Mouse (Mus musculus): ENCODE measurements around the gene Scamp2. TPM values are rescaled to one million over a fixed set of nuclear protein-coding genes. Genes with fewer than 3 reads are reported as not detected.
A peak's percentile ranks its signal among the peaks of the same experiment; 100 is the strongest.

Gene Scamp2
- polyA plus RNA-seq, 1 experiment from 2014 or later, result 86.4 TPM

DNA sequence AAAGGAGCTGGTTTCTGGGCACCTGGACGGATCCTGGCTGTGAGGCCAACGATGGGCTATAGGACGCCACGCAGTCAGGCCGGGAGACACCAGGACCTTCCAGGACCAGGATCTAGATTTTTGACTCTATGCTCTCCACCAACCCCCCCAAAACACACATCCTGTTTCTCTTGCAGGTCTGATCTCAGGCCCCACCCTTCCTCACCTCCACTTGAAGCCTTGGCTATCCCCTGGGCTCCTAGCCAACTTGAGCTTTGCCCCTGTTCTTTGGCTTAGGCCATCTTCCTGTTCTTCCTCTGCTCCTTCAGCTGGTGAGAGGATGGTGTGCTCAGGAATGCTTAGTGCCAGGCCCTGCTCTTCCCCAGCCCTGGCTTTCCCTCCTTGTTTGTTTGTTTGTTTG, 59.9 kb downstream of the Scamp2 start, which contains the start of gene Lman1l:
Lman1l (minus strand) TSS at position 101 of the 400 bp plus-strand sequence.
- no peak for ATAC-seq (ENCODE audit: insufficient number of reproducible peaks, low FRiP score, low TSS enrichment, low read depth)
- Histone ChIP-seq H3K36me3 (peaks cover 16% of the 10 kb centered on the region), H3K27ac (no peak within 1 kb of the TSS), H3K4me3 (no peak within 1 kb of the TSS), H3K4me1 (0 out of 2 replicates have a peak, but pooled peaks cover 2% of the 10 kb centered on the region), H3K4me2 (no peak within 1 kb of the TSS), H3K27me3 (no peaks in the 10 kb centered on the region), H3K9me3 (no peaks in the 10 kb centered on the region), H3K9ac (no peak within 1 kb of the TSS)
- WGBS, result 87% methylated on average over 5 of the region's 5 CpGs

DNA sequence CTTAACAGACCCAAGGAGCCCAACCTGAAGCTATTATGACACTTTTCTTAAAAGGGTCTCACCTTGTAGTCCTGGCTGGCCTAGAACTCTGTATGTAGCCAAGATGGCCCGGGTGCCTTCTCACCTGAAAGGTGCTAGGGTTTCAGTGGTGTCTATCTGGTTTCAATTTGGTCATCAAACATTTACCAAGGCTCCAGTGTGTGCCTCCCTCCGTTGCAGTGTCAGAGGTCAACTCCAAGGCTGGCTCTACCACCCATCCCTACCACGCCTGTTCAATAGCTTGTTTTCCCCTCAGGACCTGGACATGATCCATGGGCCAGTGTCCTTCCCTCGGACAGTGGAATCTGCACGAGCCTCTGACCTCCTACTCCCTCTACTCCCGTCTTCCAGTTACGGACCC, 63.6 kb downstream of the Scamp2 start:
- 0 out of 2 replicates have a peak, but pooled peaks cover 2% of the 10 kb centered on the region for H3K4me1 ChIP-seq
- WGBS, result 83% methylated on average over 7 of the region's 7 CpGs
- no peaks in the 10 kb centered on the region for H3K9me3 ChIP-seq
- H3K4me3 ChIP-seq, result no peak overlapping the region
- H3K27me3 ChIP-seq, result no peaks in the 10 kb centered on the region
- no peak overlapping the region for H3K4me2 ChIP-seq
- H3K9ac ChIP-seq, result no peak overlapping the region
- no peak overlapping the region for H3K27ac ChIP-seq
- ATAC-seq (ENCODE audit: insufficient number of reproducible peaks, low FRiP score, low TSS enrichment, low read depth), result no peak
- peaks cover 52% of the 10 kb centered on the region for H3K36me3 ChIP-seq

DNA sequence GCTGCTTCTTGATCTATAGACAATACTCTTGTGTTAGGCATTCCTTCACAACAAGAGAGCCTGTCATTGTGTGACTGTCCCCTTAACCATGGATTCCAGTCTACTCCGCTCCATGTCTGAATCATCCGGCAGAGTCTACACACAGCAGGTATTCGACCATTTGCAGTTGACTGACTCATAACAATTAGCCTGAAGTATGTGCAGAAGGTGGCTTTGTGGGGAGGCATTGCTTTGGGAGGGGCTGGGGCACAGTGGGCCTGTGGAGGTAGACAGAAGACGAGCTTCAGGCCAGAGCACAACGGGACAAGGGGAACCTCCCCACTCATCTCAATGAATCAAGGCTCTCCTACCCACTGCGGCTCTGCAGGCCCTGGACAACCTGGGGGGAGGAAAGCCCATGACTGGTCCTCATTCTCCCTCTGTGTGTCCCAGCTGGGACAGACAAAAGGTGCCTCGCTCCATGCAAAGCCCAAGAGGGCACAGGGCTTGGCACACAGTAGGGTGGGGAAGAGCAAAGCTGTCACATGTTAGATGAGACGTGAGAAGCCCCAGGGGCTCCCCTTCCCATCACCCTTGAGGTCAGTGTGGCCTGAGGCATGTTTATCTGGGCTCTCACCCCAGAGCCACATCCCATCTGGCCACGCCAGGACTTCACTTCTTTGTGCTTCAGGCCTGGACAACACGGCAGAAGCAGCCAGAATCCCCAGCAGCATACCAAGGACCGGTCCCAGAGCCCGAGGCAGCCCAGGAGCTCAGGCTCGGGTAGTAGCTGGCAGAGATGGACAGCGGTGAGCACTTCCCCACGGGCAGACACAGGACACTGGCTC, 65.1 kb downstream of the Scamp2 start:
- H3K27ac ChIP-seq, result no peak overlapping the region
- H3K4me2 ChIP-seq, result no peak overlapping the region
- WGBS, result 78% methylated on average over 15 of the region's 15 CpGs
- no peaks in the 10 kb centered on the region for H3K27me3 ChIP-seq
- no peaks in the 10 kb centered on the region for H3K9me3 ChIP-seq
- no peak overlapping the region for H3K9ac ChIP-seq
- no peak overlapping the region for H3K4me3 ChIP-seq
- H3K36me3 ChIP-seq, result peaks cover 67% of the 10 kb centered on the region
- ATAC-seq (ENCODE audit: insufficient number of reproducible peaks, low FRiP score, low TSS enrichment, low read depth), result no peak
- H3K4me1 ChIP-seq, result 0 out of 2 replicates have a peak, but pooled peaks cover 2% of the 10 kb centered on the region

DNA sequence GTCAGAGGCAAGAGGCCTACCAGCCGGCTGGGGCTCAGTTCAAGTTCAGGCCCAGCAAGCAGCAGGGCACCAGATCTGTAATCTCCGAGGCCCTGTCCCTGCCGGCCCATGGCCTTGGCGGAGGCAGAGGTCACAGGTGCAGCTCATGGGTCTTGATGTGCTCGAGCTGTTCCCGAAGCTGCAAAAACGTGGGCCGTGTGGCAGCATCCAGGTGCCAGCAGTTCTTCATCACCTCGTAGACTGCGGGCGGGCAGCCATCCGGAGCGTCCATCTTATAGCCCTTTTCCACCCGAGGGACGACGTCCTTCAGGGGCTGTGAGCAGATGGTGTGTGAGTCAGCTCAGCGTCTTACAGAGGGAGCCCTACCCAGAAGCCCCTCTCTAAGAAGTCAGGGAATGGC, 66.4 kb downstream of the Scamp2 start:
- 90% methylated on average over 17 of the region's 17 CpGs for WGBS
- H3K9ac ChIP-seq, result no peak overlapping the region
- H3K27ac ChIP-seq, result no peak overlapping the region
- no peak overlapping the region for H3K4me3 ChIP-seq
- no peak overlapping the region for H3K4me2 ChIP-seq
- 0 out of 2 replicates have a peak, but pooled peaks cover 6% of the 10 kb centered on the region for H3K4me1 ChIP-seq
- no peaks in the 10 kb centered on the region for H3K27me3 ChIP-seq
- no peaks in the 10 kb centered on the region for H3K9me3 ChIP-seq
- H3K36me3 ChIP-seq, result peaks cover 75% of the 10 kb centered on the region
- ATAC-seq (ENCODE audit: insufficient number of reproducible peaks, low FRiP score, low TSS enrichment, low read depth), result no peak

DNA sequence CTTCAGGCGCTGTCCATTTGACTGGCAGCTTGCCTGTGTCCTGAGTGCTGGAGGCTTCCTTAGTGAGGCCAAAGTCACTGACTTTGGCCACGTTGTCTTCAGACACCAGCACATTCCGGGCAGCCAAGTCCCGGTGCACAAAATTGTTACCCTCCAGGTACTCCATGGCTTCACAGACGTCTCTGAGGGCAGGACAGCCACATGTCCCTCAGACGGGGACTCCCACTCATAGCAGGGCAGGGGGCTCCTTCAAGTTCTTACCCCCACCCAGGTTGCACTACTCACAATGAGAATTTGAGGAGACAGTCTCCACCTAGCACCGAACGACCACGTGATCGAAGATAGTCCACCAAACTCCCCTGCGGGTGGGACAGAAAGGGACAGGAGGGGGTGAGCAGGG, 67.1 kb downstream of the Scamp2 start:
- H3K9ac ChIP-seq, result no peak overlapping the region
- ATAC-seq (ENCODE audit: insufficient number of reproducible peaks, low FRiP score, low TSS enrichment, low read depth), result no peak
- no peaks in the 10 kb centered on the region for H3K27me3 ChIP-seq
- H3K4me1 ChIP-seq, result 0 out of 2 replicates have a peak, but pooled peaks cover 6% of the 10 kb centered on the region
- H3K36me3 ChIP-seq, result peaks cover 75% of the 10 kb centered on the region
- WGBS, result 88% methylated on average over 11 of the region's 11 CpGs
- no peak overlapping the region for H3K27ac ChIP-seq
- no peak overlapping the region for H3K4me2 ChIP-seq
- H3K9me3 ChIP-seq, result no peaks in the 10 kb centered on the region
- no peak overlapping the region for H3K4me3 ChIP-seq

DNA sequence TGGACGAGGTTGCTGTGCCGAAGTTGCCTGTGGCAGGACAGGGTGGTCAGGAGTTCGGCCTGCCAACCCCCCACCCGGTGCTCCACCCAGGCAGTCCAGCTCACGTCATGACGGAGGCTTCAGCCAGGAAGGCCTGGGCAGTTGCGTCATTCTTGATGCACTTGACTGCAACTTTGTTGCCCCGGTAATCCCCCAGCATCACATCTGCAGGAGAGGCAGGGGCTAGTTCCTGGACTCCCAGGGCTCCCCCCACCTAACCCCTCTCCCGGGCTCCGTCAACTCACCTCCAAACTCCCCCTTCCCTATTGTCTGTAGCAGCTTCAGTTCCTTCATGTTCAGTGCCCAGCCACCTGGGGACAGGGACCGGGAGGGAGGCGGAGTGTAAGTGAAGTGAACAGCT, 68.0 kb downstream of the Scamp2 start:
- peaks cover 75% of the 10 kb centered on the region for H3K36me3 ChIP-seq
- H3K4me2 ChIP-seq, result no peak overlapping the region
- peaks cover 11% of the 10 kb centered on the region for H3K4me1 ChIP-seq
- ATAC-seq (ENCODE audit: insufficient number of reproducible peaks, low FRiP score, low TSS enrichment, low read depth), result no peak
- H3K27me3 ChIP-seq, result no peaks in the 10 kb centered on the region
- no peak overlapping the region for H3K4me3 ChIP-seq
- H3K9me3 ChIP-seq, result no peaks in the 10 kb centered on the region
- WGBS, result 90% methylated on average over 12 of the region's 12 CpGs
- H3K27ac ChIP-seq, result no peak overlapping the region
- no peak overlapping the region for H3K9ac ChIP-seq

DNA sequence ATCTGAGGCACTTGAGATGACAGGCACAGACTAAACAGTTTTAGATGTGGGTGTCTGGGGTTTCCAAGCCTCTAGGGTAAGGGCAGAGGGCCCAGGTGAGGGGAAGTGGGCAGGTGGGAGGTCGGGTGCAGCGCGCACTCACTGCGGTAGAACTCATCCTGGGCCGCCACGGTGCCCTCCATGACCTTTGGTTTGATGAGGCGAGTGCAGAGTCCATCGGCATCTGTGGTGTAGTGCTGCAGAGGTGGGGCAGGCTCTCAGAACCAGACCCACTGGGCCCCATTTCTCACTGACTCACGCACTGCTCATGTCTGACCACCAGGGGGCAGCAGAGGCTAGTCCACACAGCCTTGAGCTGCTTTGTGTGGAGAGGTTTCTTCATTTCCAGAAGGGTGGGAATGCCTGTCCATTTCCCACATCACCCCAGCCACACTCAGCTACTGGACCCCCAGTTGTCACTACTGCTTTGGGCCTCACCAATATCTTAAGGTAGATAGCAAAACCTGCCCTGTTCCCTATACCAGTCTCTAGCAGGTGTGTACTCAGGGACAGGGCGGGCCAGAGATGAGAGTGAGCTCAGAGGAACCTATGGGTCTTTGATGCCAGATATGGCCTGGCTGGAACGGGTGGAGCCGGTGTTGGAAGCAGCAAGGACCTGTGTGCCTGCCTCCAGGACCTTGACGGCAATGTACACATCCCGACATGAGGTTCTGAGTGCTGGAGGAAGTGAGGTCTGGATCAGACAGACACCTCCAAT, 68.6 kb downstream of the Scamp2 start:
- ATAC-seq (ENCODE audit: insufficient number of reproducible peaks, low FRiP score, low TSS enrichment, low read depth), result peak; percentile 31; the same call in 1 of the 2 replicates

DNA sequence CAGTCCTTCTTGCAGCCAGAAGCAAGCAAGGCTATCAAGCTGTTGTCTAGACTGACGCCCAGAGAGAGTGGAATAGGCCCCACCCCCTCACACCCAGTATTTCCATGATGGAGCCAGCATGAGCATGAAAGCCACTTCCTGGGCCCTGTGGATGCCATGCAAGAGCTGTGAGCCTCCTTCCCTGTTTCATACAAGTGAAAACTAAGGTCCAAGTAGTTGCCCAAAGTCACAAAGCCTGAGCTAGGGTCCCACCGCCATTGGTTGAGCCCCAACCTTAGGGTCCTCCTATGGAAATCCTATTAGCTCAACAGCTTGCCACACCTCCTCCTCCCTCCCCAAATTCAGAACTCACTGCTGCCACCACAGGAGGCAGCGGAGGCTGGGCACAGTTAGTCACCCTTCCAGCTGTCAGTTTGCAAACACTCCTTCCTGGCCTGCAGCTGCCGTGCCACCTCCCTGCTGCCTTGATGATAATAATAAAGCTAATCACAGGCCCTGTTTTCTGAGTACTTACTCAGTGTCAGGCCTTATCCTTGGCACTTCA, 72.8 kb downstream of the Scamp2 start:
- 38% methylated on average over 4 of the region's 4 CpGs for WGBS
- no peak for ATAC-seq (ENCODE audit: insufficient number of reproducible peaks, low FRiP score, low TSS enrichment, low read depth)
- H3K9ac ChIP-seq, result no peak overlapping the region
- H3K9me3 ChIP-seq, result no peaks in the 10 kb centered on the region
- H3K36me3 ChIP-seq, result peaks cover 30% of the 10 kb centered on the region
- H3K4me1 ChIP-seq, result peaks cover 34% of the 10 kb centered on the region
- H3K4me3 ChIP-seq, result no peak overlapping the region
- no peaks in the 10 kb centered on the region for H3K27me3 ChIP-seq
- H3K27ac ChIP-seq, result no peak overlapping the region
- H3K4me2 ChIP-seq, result no peak overlapping the region

More for the DNA sequence above, 68.6 kb downstream of the Scamp2 start:
- Histone ChIP-seq H3K9ac (no peak overlapping the region), H3K9me3 (no peaks in the 10 kb centered on the region), H3K27me3 (no peaks in the 10 kb centered on the region), H3K36me3 (peaks cover 72% of the 10 kb centered on the region), H3K4me1 (peaks cover 15% of the 10 kb centered on the region), H3K27ac (no peak overlapping the region), H3K4me3 (no peak overlapping the region), H3K4me2 (no peak overlapping the region)
- 64% methylated on average over 14 of the region's 14 CpGs for WGBS

DNA sequence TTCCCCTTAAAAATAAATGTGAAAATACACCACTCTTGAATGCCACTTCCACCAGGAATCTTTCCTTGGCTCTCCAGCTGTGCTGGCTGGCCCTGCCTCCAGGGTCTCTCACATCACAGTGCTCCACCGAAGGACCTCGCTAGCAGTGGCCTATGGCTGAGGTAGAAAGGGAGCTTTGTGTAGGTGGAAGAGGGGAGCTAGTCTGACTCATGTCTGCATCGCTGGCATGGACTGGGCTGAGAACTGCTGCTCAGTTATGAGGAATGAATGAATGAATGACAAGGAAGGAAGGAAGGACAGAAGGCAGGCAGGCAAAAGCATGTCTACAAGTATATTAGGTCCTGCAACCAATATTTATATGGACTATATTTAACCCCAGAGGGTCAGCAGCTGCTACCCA, 76.5 kb downstream of the Scamp2 start:
- 55% methylated on average over 3 of the region's 3 CpGs for WGBS
- Histone ChIP-seq H3K4me3 (no peak overlapping the region), H3K27ac (peak overlapping the region; percentile 88), H3K4me2 (0 out of 2 replicates have a peak overlapping the region, but pooled peaks have one; percentile 26), H3K4me1 (peaks cover 65% of the 10 kb centered on the region), H3K9ac (no peak overlapping the region), H3K36me3 (peaks cover 10% of the 10 kb centered on the region; the same call in 1 of the 2 replicates), H3K9me3 (no peaks in the 10 kb centered on the region), H3K27me3 (no peaks in the 10 kb centered on the region)
- 0 out of 2 replicates have a peak, but pooled peaks have one; percentile 12 for ATAC-seq (ENCODE audit: insufficient number of reproducible peaks, low FRiP score, low TSS enrichment, low read depth)

DNA sequence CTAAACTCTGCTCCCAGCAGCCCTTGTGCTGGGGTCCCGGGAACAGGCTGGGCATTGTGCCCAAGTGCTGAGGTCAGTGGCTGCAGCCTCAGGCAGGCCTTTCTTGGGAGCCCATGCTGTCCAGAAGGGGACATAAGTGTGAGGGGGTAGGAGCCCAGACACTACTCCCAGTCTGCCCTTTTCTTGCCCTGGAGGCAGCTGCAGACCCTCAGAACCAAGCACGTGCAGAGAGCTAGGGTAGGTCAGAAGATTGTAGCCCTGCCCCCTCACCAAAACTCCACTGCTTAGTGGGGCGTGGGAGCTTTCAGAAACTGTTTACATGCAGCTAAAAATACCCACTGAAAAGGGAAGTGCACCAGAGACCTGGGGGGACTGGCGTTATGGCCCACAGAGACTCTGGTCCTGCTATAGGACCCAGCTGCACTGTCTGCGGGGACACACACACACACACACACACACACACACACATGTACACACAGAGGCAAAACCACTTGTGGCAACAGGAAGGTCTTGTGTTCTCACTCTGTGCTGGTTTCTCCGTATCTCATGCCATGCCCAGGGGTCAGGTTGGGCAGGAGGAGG, 77.1 kb downstream of the Scamp2 start:
- peak; percentile 40; the same call in 1 of the 2 replicates for ATAC-seq (ENCODE audit: insufficient number of reproducible peaks, low FRiP score, low TSS enrichment, low read depth)
- Histone ChIP-seq H3K4me3 (no peak overlapping the region), H3K9me3 (no peaks in the 10 kb centered on the region), H3K4me2 (peak overlapping the region; percentile 26), H3K27ac (peak overlapping the region; percentile 88), H3K4me1 (peaks cover 70% of the 10 kb centered on the region), H3K9ac (no peak overlapping the region), H3K27me3 (no peaks in the 10 kb centered on the region), H3K36me3 (peaks cover 11% of the 10 kb centered on the region; the same call in 1 of the 2 replicates)
- WGBS, result 23% methylated on average over 6 of the region's 6 CpGs
